Mouse (Mus musculus) stomach, postnatal 0 days (tissue): ENCODE measurements around the gene BC029722.

Source experiments
- CTCF ChIP-seq: IDR thresholded peaks from 2 replicates; pipeline ENCODE4 v1.5.1; 2016; ENCODE audit warnings: antibody characterized with exemption, low read depth, mild to moderate bottlenecking, moderate library complexity
- EP300 ChIP-seq: optimal IDR thresholded peaks from 2 replicates; pipeline ENCODE3; 2016; ENCODE audit warnings: antibody characterized with exemption

DNA sequence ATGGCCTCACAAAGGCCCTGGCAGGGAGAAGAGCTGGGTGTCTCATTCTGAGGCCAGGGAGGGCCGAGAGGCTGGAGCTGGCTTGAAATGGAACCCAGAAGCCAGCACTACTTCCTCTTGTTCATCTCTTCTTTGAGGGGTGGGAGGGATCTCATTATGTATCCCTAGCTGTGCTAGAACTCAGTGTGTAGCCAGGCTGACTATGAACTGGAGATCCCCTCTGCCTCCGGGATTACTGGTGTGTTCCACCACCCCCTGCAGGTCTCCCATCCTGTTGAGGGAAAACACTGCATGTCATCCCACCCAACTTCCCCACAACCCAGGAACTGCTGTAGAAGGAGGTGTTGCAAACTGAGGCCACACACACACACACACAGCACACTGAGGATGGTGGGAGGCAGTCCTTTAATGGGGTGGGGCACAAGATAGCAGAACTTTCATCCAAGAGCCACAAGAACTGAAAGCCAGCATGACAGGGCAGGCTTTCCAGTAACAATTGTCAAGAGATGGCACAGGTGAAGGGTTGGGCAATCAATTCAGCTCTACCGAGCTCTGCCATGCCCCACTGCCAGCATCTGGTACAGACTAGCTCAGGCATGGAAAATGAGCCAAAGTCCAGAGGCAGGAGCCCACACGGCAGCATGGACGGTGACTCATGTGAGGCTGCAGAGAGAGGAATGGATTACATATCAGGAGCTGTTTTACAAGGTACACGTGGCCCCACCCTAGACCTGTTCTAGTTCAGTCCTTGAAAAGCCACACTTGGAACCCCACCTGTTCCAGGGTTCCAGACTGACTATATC lies 424 bp upstream of the BC029722 start:
- TF ChIP-seq CTCF (no peak), EP300 (no peak)
